18 mouse cellular contexts compared by ENCODE assay signal in genomic region chr4:59690145-59690544, GRCm38 (mm10).
DNase-seq lines count a peak whose midpoint lies in the region; ATAC-seq and TF ChIP-seq lines count a peak whose summit lies in the region.
"Had no signal": no experiment of that assay in that cellular context is flagged by ENCODE, and none has a peak within 500 bp of the region (broad histone marks: within the 10 kb centered on the region; RNA-seq: fewer than 3 reads in every experiment).

No protein-coding gene starts in this region.

- no peak overlapping the region for H3K27ac ChIP-seq in liver, embryonic 14.5 days
- H3K27ac ChIP-seq in liver, embryonic 11.5 days (ENCODE audit: low read depth, low read length), result no peak overlapping the region
- no peak overlapping the region for H3K27ac ChIP-seq in hindbrain, embryonic 15.5 days (replicated peaks)
- no peak overlapping the region for H3K27ac ChIP-seq in neural tube, embryonic 13.5 days (replicated peaks)
- H3K27ac ChIP-seq: intestine, embryonic 15.5 days had no signal

- H3K9me3 ChIP-seq in liver, embryonic 14.5 days (ENCODE audit: control insufficient read depth, low read length), result no peaks in the 10 kb centered on the region
- H3K9me3 ChIP-seq in liver, embryonic 11.5 days (ENCODE audit: control insufficient read depth, low read length), result no peaks in the 10 kb centered on the region
- H3K9me3 ChIP-seq in hindbrain, embryonic 15.5 days, result no peaks in the 10 kb centered on the region
- H3K9me3 ChIP-seq in neural tube, embryonic 13.5 days, result no peaks in the 10 kb centered on the region
- H3K9me3 ChIP-seq: G1E; intestine, embryonic 15.5 days; liver, embryonic 13.5 days had no signal

- no peak for ATAC-seq in liver, embryonic 14.5 days (ENCODE audit: insufficient read depth)
- ATAC-seq in liver, embryonic 11.5 days (replicated peaks; ENCODE audit: low FRiP score), result no peak
- ATAC-seq in hindbrain, embryonic 15.5 days (ENCODE audit: low FRiP score, low read depth), result peak; percentile 59
- ATAC-seq in neural tube, embryonic 13.5 days (ENCODE audit: low read depth), result 0 out of 2 replicates have a peak, but pooled peaks have one; percentile 17
- ATAC-seq: CD4-positive, CD25-positive, alpha-beta regulatory T cell, adult 4 months; intestine, embryonic 15.5 days had no signal

- WGBS in liver, embryonic 14.5 days (ENCODE audit: insufficient replicate concordance), result 89% methylated on average over 4 of the region's 4 CpGs
- 92% methylated on average over 4 of the region's 4 CpGs for WGBS in liver, embryonic 11.5 days
- WGBS in hindbrain, embryonic 15.5 days, result 38% methylated on average over 4 of the region's 4 CpGs
- WGBS in neural tube, embryonic 13.5 days, result 56% methylated on average over 4 of the region's 4 CpGs

- H3K4me3 ChIP-seq in liver, embryonic 14.5 days (ENCODE audit: insufficient read depth in 1 of 2, low read depth in 2 of 2, low read length in 2 of 2), result no peak overlapping the region
- H3K4me3 ChIP-seq in liver, embryonic 11.5 days (ENCODE audit: low read depth, low read length), result no peak overlapping the region
- no peak overlapping the region for H3K4me3 ChIP-seq in hindbrain, embryonic 15.5 days
- no peak overlapping the region for H3K4me3 ChIP-seq in neural tube, embryonic 13.5 days
- H3K4me3 ChIP-seq: intestine, embryonic 15.5 days had no signal

- no peaks in the 10 kb centered on the region for H3K27me3 ChIP-seq in liver, embryonic 14.5 days (ENCODE audit: control insufficient read depth, insufficient read depth, low read length)
- no peaks in the 10 kb centered on the region for H3K27me3 ChIP-seq in liver, embryonic 11.5 days (replicated peaks; ENCODE audit: control insufficient read depth, insufficient read depth, low read length)
- no peaks in the 10 kb centered on the region for H3K27me3 ChIP-seq in hindbrain, embryonic 15.5 days
- no peaks in the 10 kb centered on the region for H3K27me3 ChIP-seq in neural tube, embryonic 13.5 days
- H3K27me3 ChIP-seq: intestine, embryonic 15.5 days; liver, embryonic 13.5 days had no signal

- H3K9ac ChIP-seq in liver, embryonic 14.5 days (replicated peaks), result no peak overlapping the region
- no peak overlapping the region for H3K9ac ChIP-seq in liver, embryonic 11.5 days (ENCODE audit: low read depth, low read length)
- no peak overlapping the region for H3K9ac ChIP-seq in hindbrain, embryonic 15.5 days
- H3K9ac ChIP-seq in neural tube, embryonic 13.5 days, result no peak overlapping the region
- H3K9ac ChIP-seq: intestine, embryonic 15.5 days had no signal

- H3K4me1 ChIP-seq in liver, embryonic 14.5 days (replicated peaks; ENCODE audit: control insufficient read depth in 2 of 2, insufficient read depth in 2 of 2, low read length in 1 of 2), result peaks cover 17 to 23% of the 10 kb centered on the region in 2 experiments
- peaks cover 15% of the 10 kb centered on the region for H3K4me1 ChIP-seq in liver, embryonic 11.5 days (replicated peaks; ENCODE audit: control insufficient read depth, insufficient read depth, low read length)
- no peaks in the 10 kb centered on the region for H3K4me1 ChIP-seq in hindbrain, embryonic 15.5 days (replicated peaks)
- H3K4me1 ChIP-seq in neural tube, embryonic 13.5 days (replicated peaks), result peaks cover 16% of the 10 kb centered on the region
- H3K4me1 ChIP-seq: intestine, embryonic 15.5 days had no signal

- no peak for TF ChIP-seq EP300 in liver, embryonic 14.5 days (IDR thresholded peaks at IDR 0.05; ENCODE audit: low read depth)

- H3K36me3 ChIP-seq in liver, embryonic 14.5 days (replicated peaks; ENCODE audit: control insufficient read depth, insufficient read depth, low read depth), result no peaks in the 10 kb centered on the region
- H3K36me3 ChIP-seq in liver, embryonic 11.5 days (ENCODE audit: control insufficient read depth, insufficient read depth, low read length), result no peaks in the 10 kb centered on the region
- H3K36me3 ChIP-seq in hindbrain, embryonic 15.5 days, result peaks cover 11% of the 10 kb centered on the region; the same call in 1 of the 2 replicates
- H3K36me3 ChIP-seq in neural tube, embryonic 13.5 days, result peaks cover 11% of the 10 kb centered on the region
- H3K36me3 ChIP-seq: intestine, embryonic 15.5 days had no signal

- 0 out of 2 replicates have a peak overlapping the region, but pooled peaks have one; percentile 61 for H3K4me2 ChIP-seq in liver, embryonic 14.5 days (ENCODE audit: low read depth)
- H3K4me2 ChIP-seq in liver, embryonic 11.5 days, result no peak overlapping the region
- no peak overlapping the region for H3K4me2 ChIP-seq in hindbrain, embryonic 15.5 days
- H3K4me2 ChIP-seq in neural tube, embryonic 13.5 days, result no peak overlapping the region
- H3K4me2 ChIP-seq: intestine, embryonic 15.5 days had no signal

- no peak for TF ChIP-seq CTCF in liver, embryonic 14.5 days (IDR thresholded peaks at IDR 0.05; ENCODE audit: low read depth)

- peak; percentile 32 for DNase-seq in embryo, embryonic 10 days (ENCODE audit: low spot score)
- no peak for DNase-seq in embryo, embryonic 11 days
- DNase-seq in liver, embryonic 14.5 days (ENCODE audit: low read depth in 3 of 3, low spot score in 3 of 3), result no peak
- no peak for DNase-seq in liver, embryonic 11.5 days (ENCODE audit: low spot score)
- DNase-seq in cerebellum, postnatal 36 days, result no peak
- DNase-seq in MN1 (ENCODE audit: low spot score), result no peak
- DNase-seq: gastrocnemius, postnatal 10 days; heart, postnatal 14 days; layer of hippocampus, postnatal 36 days; liver, embryonic 13.5 days; lung, postnatal 10 days; right cerebral cortex, postnatal 25 days; thymus, postnatal 14 days had no signal

Comparison
In these comparisons a context has a peak if more than half of its experiments do, and no peak if none do; other contexts are left out.
1. ATAC-seq: peak in hindbrain, embryonic 15.5 days (single experiment) and neural tube, embryonic 13.5 days (single experiment); none in liver, embryonic 14.5 days (single experiment) and liver, embryonic 11.5 days (single experiment).